Mouse (Mus musculus) olfactory bulb, adult 2 months (tissue): Measurements from ENCODE around the gene Optn.

Experiments used
- CTCF ChIP-seq: fragments of 200-500 bp; IDR thresholded peaks from 2 replicates; pipeline ENCODE4 v1.5.1; 2012; ENCODE audit warnings: low read depth, mild to moderate bottlenecking, low read length, moderate library complexity; ENCODE audit not compliant: insufficient read depth
- POLR2A ChIP-seq: fragments of 200-500 bp; IDR thresholded peaks from 2 replicates; pipeline ENCODE4 v1.6.1; 2012; ENCODE audit warnings: mild to moderate bottlenecking, low read depth, low read length, moderate library complexity; ENCODE audit not compliant: insufficient read depth

DNA sequence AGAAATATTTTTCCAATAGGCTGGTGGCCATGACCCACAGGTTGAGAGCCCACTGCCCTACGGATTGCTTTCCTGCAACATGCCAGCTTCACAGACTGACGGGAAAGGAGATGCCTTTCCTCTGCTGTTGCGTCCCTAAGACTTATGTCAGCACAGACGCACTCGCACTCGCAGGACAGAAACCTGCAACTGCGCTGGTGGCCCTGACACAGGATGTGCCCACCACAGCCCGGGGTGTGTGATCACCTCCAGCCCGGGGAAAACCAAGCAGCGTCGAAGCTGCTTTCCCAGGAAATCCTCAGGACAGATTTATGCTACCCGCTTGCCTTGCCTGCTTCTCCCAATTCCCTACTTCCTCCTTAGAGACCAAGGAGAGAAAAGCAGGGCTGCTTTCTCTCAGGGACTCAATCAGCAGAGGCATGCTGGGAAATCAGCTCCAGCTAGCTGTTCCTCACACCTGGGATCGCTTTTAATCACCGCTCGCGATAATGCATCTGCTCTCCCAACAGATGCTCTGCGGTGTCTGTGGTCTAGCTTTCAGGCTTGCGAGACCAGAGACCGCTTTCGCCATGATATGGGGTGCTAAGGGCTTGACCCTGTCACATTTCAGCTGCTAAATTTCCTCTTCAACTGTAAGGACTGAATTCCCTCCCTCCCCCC lies 34.1 kb upstream of the Optn start:
- TF ChIP-seq CTCF (no peak), POLR2A (no peak)
